Mouse (Mus musculus): ENCODE data around the gene 2310011J03Rik.

GRCm38 (mm10) chr10:80292251-80293146 lies 27.8 kb downstream of the 2310011J03Rik start, which contains the start of gene Rps15:
- TF ChIP-seq POLR2A (IDR thresholded peaks at IDR 0.05; ENCODE audit: borderline replicate concordance, extremely low read depth, low read depth, low read length): peak; percentile 99
- peak; percentile 44 for TF ChIP-seq CTCF (IDR thresholded peaks at IDR 0.05; ENCODE audit: insufficient read depth, low read length)

Data from lung, adult 2 months (tissue).